In genomic region chr2:33160326-33160973, GRCm38 (mm10) we compare ENCODE assay signal across 9 mouse cellular contexts. TPM values are rescaled to one million over a fixed set of nuclear protein-coding genes. Genes with fewer than 3 reads are reported as not detected.
DNase-seq lines count a peak whose midpoint lies in the region; ATAC-seq and TF ChIP-seq lines count a peak whose summit lies in the region.
"Had no signal": no experiment of that assay in that cellular context is flagged by ENCODE, and none has a peak within 500 bp of the region (broad histone marks: within the 10 kb centered on the region; RNA-seq: fewer than 3 reads in every experiment).

No protein-coding gene starts in this region.

- 38% methylated on average over 12 of the region's 12 CpGs for WGBS in heart, embryonic 13.5 days
- WGBS in midbrain, embryonic 15.5 days: 85% methylated on average over 12 of the region's 12 CpGs
- 70% methylated on average over 12 of the region's 12 CpGs for WGBS in liver, postnatal 0 days (ENCODE audit: insufficient replicate concordance)

- no peaks in the 10 kb centered on the region for H3K36me3 ChIP-seq in heart, embryonic 13.5 days
- H3K36me3 ChIP-seq in midbrain, embryonic 15.5 days (replicated peaks): peaks cover 16% of the 10 kb centered on the region; the same call in 1 of the 2 replicates
- H3K36me3 ChIP-seq in liver, postnatal 0 days (replicated peaks; ENCODE audit: insufficient read depth, low read length): no peaks in the 10 kb centered on the region

- ATAC-seq in heart, embryonic 13.5 days (ENCODE audit: extremely low read depth, insufficient number of reproducible peaks, low FRiP score, low TSS enrichment): no peak; the same call in 1 of the 2 replicates
- no peak for ATAC-seq in midbrain, embryonic 15.5 days (replicated peaks)
- ATAC-seq in liver, postnatal 0 days: no peak

- H3K4me3 ChIP-seq in heart, embryonic 13.5 days: no peak overlapping the region
- no peak overlapping the region for H3K4me3 ChIP-seq in midbrain, embryonic 15.5 days
- no peak overlapping the region for H3K4me3 ChIP-seq in liver, postnatal 0 days (ENCODE audit: low read depth, low read length)
- H3K4me3 ChIP-seq: midbrain, embryonic 12.5 days had no signal

- TF ChIP-seq CTCF in liver, postnatal 0 days (IDR thresholded peaks at IDR 0.05; ENCODE audit: low read depth): no peak

- H3K27ac ChIP-seq in heart, embryonic 13.5 days (replicated peaks): peak overlapping the region; percentile 73
- H3K27ac ChIP-seq in midbrain, embryonic 15.5 days: no peak overlapping the region
- H3K27ac ChIP-seq in liver, postnatal 0 days (ENCODE audit: low read depth): no peak overlapping the region
- H3K27ac ChIP-seq: midbrain, embryonic 12.5 days had no signal

- H3K27me3 ChIP-seq in heart, embryonic 13.5 days (replicated peaks): no peaks in the 10 kb centered on the region
- no peaks in the 10 kb centered on the region for H3K27me3 ChIP-seq in midbrain, embryonic 15.5 days (replicated peaks)
- no peaks in the 10 kb centered on the region for H3K27me3 ChIP-seq in liver, postnatal 0 days (ENCODE audit: insufficient read depth, low read length)
- H3K27me3 ChIP-seq: midbrain, embryonic 12.5 days had no signal

- no peak for TF ChIP-seq EP300 in liver, postnatal 0 days (IDR thresholded peaks at IDR 0.05; ENCODE audit: low read depth)

- peaks cover 39% of the 10 kb centered on the region for H3K4me1 ChIP-seq in heart, embryonic 13.5 days
- no peaks in the 10 kb centered on the region for H3K4me1 ChIP-seq in midbrain, embryonic 15.5 days
- H3K4me1 ChIP-seq in liver, postnatal 0 days (ENCODE audit: insufficient read depth): no peaks in the 10 kb centered on the region
- H3K4me1 ChIP-seq: midbrain, embryonic 12.5 days had no signal

- DNase-seq in adrenal gland, adult (ENCODE audit: inconsistent age in 2 of 2, low spot score in 1 of 2): peak; percentile 32 to 64
- no peak for DNase-seq in adrenal gland, adult 18-20 months (ENCODE audit: low spot score in 2 of 2)
- peak; percentile 20 to 49 for DNase-seq in adrenal gland, postnatal 36 days
- DNase-seq in kidney, postnatal 14 days: peak; percentile 80
- no peak for DNase-seq in cerebellum, adult 11-12 months
- DNase-seq in liver, postnatal 0 days: no peak

- H3K4me2 ChIP-seq in heart, embryonic 13.5 days: no peak overlapping the region
- no peak overlapping the region for H3K4me2 ChIP-seq in midbrain, embryonic 15.5 days
- H3K4me2 ChIP-seq in liver, postnatal 0 days (ENCODE audit: low read depth, low read length): no peak overlapping the region
- H3K4me2 ChIP-seq: midbrain, embryonic 12.5 days had no signal

- peak overlapping the region; percentile 42 for H3K9ac ChIP-seq in heart, embryonic 13.5 days
- no peak overlapping the region for H3K9ac ChIP-seq in midbrain, embryonic 15.5 days
- H3K9ac ChIP-seq in liver, postnatal 0 days (replicated peaks): no peak overlapping the region
- H3K9ac ChIP-seq: midbrain, embryonic 12.5 days had no signal

- H3K9me3 ChIP-seq in heart, embryonic 13.5 days: no peaks in the 10 kb centered on the region
- no peaks in the 10 kb centered on the region for H3K9me3 ChIP-seq in midbrain, embryonic 15.5 days
- no peaks in the 10 kb centered on the region for H3K9me3 ChIP-seq in liver, postnatal 0 days (ENCODE audit: low read length)
- H3K9me3 ChIP-seq: midbrain, embryonic 12.5 days had no signal

RNA-seq across cellular contexts. Expression of gene Garnl3, which starts 29.0 kb away (rescaled TPM):
- total RNA-seq in adrenal gland, adult 18-20 months (2021): 10 to 100 TPM; 11.4 to 16.1 TPM
- total RNA-seq in adrenal gland, postnatal 36 days (2021): 10 to 100 TPM; 11.6 to 15.3 TPM
- polyA plus RNA-seq in heart, embryonic 13.5 days (2015; fragmentation: Nextera tagmentation; extraction: Ambion mirVana): 10.4 and 11.0 TPM in 2 replicates
- polyA plus RNA-seq in midbrain, embryonic 15.5 days (2015; fragmentation: Nextera tagmentation; extraction: Ambion mirVana): 53.2 and 61.1 TPM in 2 replicates
- polyA plus RNA-seq in liver, postnatal 0 days (2015; fragmentation: Nextera tagmentation; extraction: Ambion mirVana): 0.40 and 0.50 TPM in 2 replicates

RNA-seq across cellular contexts. Expression of gene Angptl2, which starts 55.4 kb away (rescaled TPM):
- 10 to 100 TPM; 19.6 to 29.9 TPM for total RNA-seq in adrenal gland, adult 18-20 months (2021)
- 10 to 100 TPM; 31.0 to 31.6 TPM for total RNA-seq in adrenal gland, postnatal 36 days (2021)
- 55.4 and 59.0 TPM in 2 replicates for polyA plus RNA-seq in heart, embryonic 13.5 days (2015; fragmentation: Nextera tagmentation; extraction: Ambion mirVana)
- polyA plus RNA-seq in midbrain, embryonic 15.5 days (2015; fragmentation: Nextera tagmentation; extraction: Ambion mirVana): 16.2 and 19.3 TPM in 2 replicates
- 3.8 and 4.4 TPM in 2 replicates for polyA plus RNA-seq in liver, postnatal 0 days (2015; fragmentation: Nextera tagmentation; extraction: Ambion mirVana)

Comparison
In these comparisons a context has a peak if more than half of its experiments do, and no peak if none do; other contexts are left out.
1. DNase-seq: peak in adrenal gland, adult (2 of 2), adrenal gland, postnatal 36 days (2 of 2) and kidney, postnatal 14 days (single experiment); none in adrenal gland, adult 18-20 months (0 of 2), cerebellum, adult 11-12 months (single experiment) and liver, postnatal 0 days (single experiment).